Comparison of ENCODE assay signal across 9 mouse cellular contexts in genomic region chr1:92100371-92100891, GRCm38 (mm10).
DNase-seq lines count a peak whose midpoint lies in the region; ATAC-seq lines count a peak whose summit lies in the region.
"Had no signal": no experiment of that assay in that cellular context is flagged by ENCODE, and none has a peak within 500 bp of the region (broad histone marks: within the 10 kb centered on the region; RNA-seq: fewer than 3 reads in every experiment).

No protein-coding gene starts in this region.

- no peak overlapping the region for H3K4me2 ChIP-seq in hindbrain, embryonic 13.5 days
- no peak overlapping the region for H3K4me2 ChIP-seq in hindbrain, embryonic 11.5 days (replicated peaks; ENCODE audit: low read depth, low read length)
- H3K4me2 ChIP-seq: limb, embryonic 15.5 days had no signal

- 72% methylated on average over 4 of the region's 4 CpGs for WGBS in hindbrain, embryonic 13.5 days
- WGBS in hindbrain, embryonic 11.5 days: 80% methylated on average over 4 of the region's 4 CpGs

- no peaks in the 10 kb centered on the region for H3K9me3 ChIP-seq in hindbrain, embryonic 13.5 days
- H3K9me3 ChIP-seq in hindbrain, embryonic 11.5 days (ENCODE audit: control insufficient read depth, low read length): no peaks in the 10 kb centered on the region
- H3K9me3 ChIP-seq: limb, embryonic 15.5 days had no signal

- no peak overlapping the region for H3K4me3 ChIP-seq in hindbrain, embryonic 13.5 days
- H3K4me3 ChIP-seq in hindbrain, embryonic 11.5 days (ENCODE audit: low read depth, low read length): no peak overlapping the region
- H3K4me3 ChIP-seq: limb, embryonic 15.5 days had no signal

- H3K36me3 ChIP-seq in hindbrain, embryonic 13.5 days: no peaks in the 10 kb centered on the region
- H3K36me3 ChIP-seq in hindbrain, embryonic 11.5 days (ENCODE audit: control insufficient read depth, insufficient read depth, low read length): no peaks in the 10 kb centered on the region
- H3K36me3 ChIP-seq: limb, embryonic 15.5 days had no signal

- no peaks in the 10 kb centered on the region for H3K27me3 ChIP-seq in hindbrain, embryonic 13.5 days
- H3K27me3 ChIP-seq in hindbrain, embryonic 11.5 days (ENCODE audit: control insufficient read depth, insufficient read depth, low read length): no peaks in the 10 kb centered on the region
- H3K27me3 ChIP-seq: limb, embryonic 15.5 days had no signal

- no peak for ATAC-seq in hindbrain, embryonic 13.5 days (ENCODE audit: low FRiP score)
- no peak for ATAC-seq in hindbrain, embryonic 11.5 days (ENCODE audit: low FRiP score)

- no peak for DNase-seq in hindbrain, embryonic 11.5 days (ENCODE audit: low spot score)
- peak; percentile 98 for DNase-seq in adipocyte (ENCODE audit: low spot score)
- DNase-seq in gastrocnemius, adult 18-20 months (ENCODE audit: low spot score): peak; percentile 73
- DNase-seq in layer of hippocampus, postnatal 14 days (ENCODE audit: low spot score in 2 of 2): peak; percentile 40 to 73
- peak; percentile 54 to 64 for DNase-seq in right cerebral cortex, postnatal 10 days (ENCODE audit: low spot score in 2 of 2)
- no peak for DNase-seq in spleen, adult 18-20 months
- DNase-seq in urinary bladder, postnatal 10 days (ENCODE audit: low spot score): no peak

- H3K9ac ChIP-seq in hindbrain, embryonic 13.5 days: no peak overlapping the region
- no peak overlapping the region for H3K9ac ChIP-seq in hindbrain, embryonic 11.5 days (ENCODE audit: low read depth, low read length)
- H3K9ac ChIP-seq: limb, embryonic 15.5 days had no signal

- H3K4me1 ChIP-seq in hindbrain, embryonic 13.5 days (replicated peaks): peaks cover 17% of the 10 kb centered on the region
- H3K4me1 ChIP-seq in hindbrain, embryonic 11.5 days (replicated peaks; ENCODE audit: control insufficient read depth, insufficient read depth, low read length): no peaks in the 10 kb centered on the region

- H3K27ac ChIP-seq in hindbrain, embryonic 13.5 days: peak overlapping the region; percentile 40; the same call in 1 of the 2 replicates
- no peak overlapping the region for H3K27ac ChIP-seq in hindbrain, embryonic 11.5 days (ENCODE audit: low read depth, low read length)

Comparison
In these comparisons a context has a peak if more than half of its experiments do, and no peak if none do; other contexts are left out.
1. DNase-seq: peak in adipocyte (single experiment), gastrocnemius, adult 18-20 months (single experiment), layer of hippocampus, postnatal 14 days (2 of 2) and right cerebral cortex, postnatal 10 days (2 of 2); none in hindbrain, embryonic 11.5 days (single experiment), spleen, adult 18-20 months (0 of 2) and urinary bladder, postnatal 10 days (single experiment).